Mouse (Mus musculus) midbrain, postnatal 0 days (tissue): Measurements from ENCODE around the gene Gm14444. TPM values are rescaled to one million over a fixed set of nuclear protein-coding genes. Genes with fewer than 3 reads are reported as not detected.
"Not testable (repeated sequence)": the region's sequence is repeated elsewhere in the genome, so short reads cannot be mapped to it uniquely, and the experiment has no call there.

Source experiments
- ATAC-seq: fragments of 200-750 bp; cut with Nextera tagmentation; 2 replicates; pipeline ENCODE4 v1.8.0; 2017; ENCODE audit warnings: moderate number of reproducible peaks, mild to moderate bottlenecking, moderate TSS enrichment, moderate library complexity; ENCODE audit not compliant: low FRiP score
- DNase-seq: peaks from one replicate; pipeline ENCODE4 v3.0.0-alpha.2; 2015; ENCODE audit warnings: low spot score
- H3K27ac ChIP-seq: fragments of 300-500 bp; sonication (generic); 2 replicates; pipeline ENCODE4 v1.5.1; 2014; ENCODE audit warnings: low read depth, mild to moderate bottlenecking, low read length, mixed read lengths
- H3K27me3 ChIP-seq: fragments of 300-500 bp; sonication (generic); 2 replicates; pipeline ENCODE4 v1.6.1; 2014; ENCODE audit warnings: low read length, control low read depth, mixed read lengths; ENCODE audit not compliant: insufficient read depth
- H3K36me3 ChIP-seq: fragments of 300-500 bp; sonication (generic); 2 replicates; pipeline ENCODE4 v1.6.1; 2014; ENCODE audit warnings: low read length, control low read depth, mixed read lengths; ENCODE audit not compliant: insufficient read depth
- H3K4me1 ChIP-seq: fragments of 300-500 bp; sonication (generic); 2 replicates; pipeline ENCODE4 v1.6.1; 2014; ENCODE audit warnings: mild to moderate bottlenecking, control low read depth, antibody characterized with exemption, low read length, mixed read lengths; ENCODE audit not compliant: insufficient read depth
- H3K4me2 ChIP-seq: fragments of 300-500 bp; sonication (generic); 2 replicates; pipeline ENCODE4 v1.6.1; 2014; ENCODE audit warnings: low read depth, mild to moderate bottlenecking, low read length, mixed read lengths; ENCODE audit not compliant: poor library complexity, severe bottlenecking
- H3K4me3 ChIP-seq: fragments of 300-500 bp; sonication (generic); 2 replicates; pipeline ENCODE4 v1.5.1; 2014; ENCODE audit warnings: low read depth, mild to moderate bottlenecking, low read length, moderate library complexity
- H3K9ac ChIP-seq: fragments of 300-500 bp; sonication (generic); replicated peaks from 2 replicates; pipeline ENCODE4 v1.6.1; 2014; ENCODE audit warnings: mild to moderate bottlenecking, low read length, moderate library complexity, mixed read lengths; ENCODE audit not compliant: poor library complexity, severe bottlenecking
- H3K9me3 ChIP-seq: fragments of 300-500 bp; sonication (generic); 2 replicates; pipeline ENCODE4 v1.6.1; 2016; ENCODE audit warnings: low read length, control low read depth
- WGBS: fragments of 180-500 bp; shearing (Covaris S2); extraction: QIAGEN DNeasy Blood & Tissue Kit; methylation state at CpG from one replicate; pipeline ENCODE4 v1.1.7; 2014; 5-methylcytosine and 5-hydroxymethylcytosine counted together
- polyA plus RNA-seq: library from polyadenylated mRNA; unstranded; fragments of >200 nt; fragmentation: Nextera tagmentation; extraction: Ambion mirVana; gene quantifications from 2 replicates; pipeline ENCODE4 v1.2.1, GENCODE M21; 2015
- total RNA-seq: library from RNA; depleted of rRNA; stranded (reverse); fragments of >200 nt; gene quantifications from 2 replicates; pipeline ENCODE4 v1.2.3, GENCODE M21; 2014; rRNA removed

Gene Gm14444
- total RNA-seq, result not detected in 2 replicates
- 0.52 TPM in 1 of 2 replicates, not detected in the other for polyA plus RNA-seq

DNA sequence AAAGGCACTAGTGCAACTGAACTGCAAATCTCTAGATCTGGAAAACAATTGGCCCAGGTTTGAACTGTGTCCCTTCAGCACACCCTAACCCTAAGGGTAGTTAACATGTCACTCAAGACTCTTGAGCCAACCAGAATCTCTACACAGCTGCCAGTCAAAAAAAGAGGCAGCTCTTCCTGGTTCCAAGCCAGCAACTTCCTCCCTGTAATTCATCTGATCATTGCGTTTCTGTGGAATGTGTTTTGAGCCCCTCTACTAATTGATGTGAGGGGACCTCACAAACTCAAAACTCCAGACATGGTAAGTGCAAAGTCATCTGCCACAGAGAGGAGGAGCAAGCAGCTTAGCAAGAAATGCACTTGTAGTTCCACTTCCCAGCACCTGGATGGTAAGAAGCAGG, at the start of gene Gm14444:
Gene Gm14444 (plus strand): TSS at position 220 of the 400 bp plus-strand sequence.
- not testable (repeated sequence) for H3K9ac ChIP-seq, H3K4me2 ChIP-seq, H3K36me3 ChIP-seq, H3K9me3 ChIP-seq, DNase-seq, H3K4me1 ChIP-seq, H3K27ac ChIP-seq, ATAC-seq, H3K4me3 ChIP-seq, H3K27me3 ChIP-seq
- WGBS, result 68% methylated on average over 1 of the region's 1 CpGs

DNA sequence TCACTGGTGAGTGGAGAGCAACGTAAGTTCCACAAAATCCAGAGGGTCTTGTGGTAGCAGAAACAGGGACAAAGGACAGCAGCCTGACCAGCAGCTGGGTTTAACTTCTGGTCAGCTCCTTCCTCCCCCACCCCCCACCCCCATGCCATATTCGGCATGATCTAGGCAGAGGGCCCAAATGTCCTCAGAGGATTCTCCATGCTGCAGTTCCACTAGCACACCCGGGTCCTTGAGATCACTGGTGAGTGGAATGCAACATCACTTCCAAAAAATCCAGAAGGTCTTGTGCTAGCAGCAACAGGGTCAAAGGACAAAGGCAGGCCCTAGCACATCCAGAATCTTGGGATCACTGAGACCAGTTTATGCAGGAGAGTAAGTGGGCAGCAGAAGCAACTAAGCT, 44.6 kb upstream of the Gm14444 start:
- H3K36me3 ChIP-seq, H3K9ac ChIP-seq, H3K4me3 ChIP-seq, DNase-seq, H3K9me3 ChIP-seq, ATAC-seq, H3K4me1 ChIP-seq, H3K4me2 ChIP-seq, H3K27me3 ChIP-seq, H3K27ac ChIP-seq: not testable (repeated sequence)
- WGBS, result 82% methylated on average over 3 of the region's 3 CpGs

DNA sequence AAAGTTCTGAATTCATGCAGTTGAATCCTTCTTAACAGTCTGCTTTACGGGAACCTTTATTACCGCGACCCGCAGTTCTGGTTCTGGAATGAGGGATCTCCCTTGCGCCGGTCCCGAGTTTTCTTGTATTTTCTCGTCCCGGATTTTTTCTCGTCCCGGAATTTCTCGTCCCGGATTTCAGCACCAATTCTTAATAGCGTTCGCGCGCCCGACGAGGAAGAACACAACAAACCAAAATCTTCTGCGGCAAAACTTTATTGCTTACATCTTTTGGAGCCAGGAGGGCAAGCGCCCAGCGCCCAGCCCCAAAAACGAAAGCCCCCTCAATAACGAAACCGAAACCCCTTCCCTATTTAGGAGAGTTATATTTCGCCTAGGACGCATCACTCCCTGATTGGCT, 34.2 kb downstream of the Gm14444 start:
- not testable (repeated sequence) for H3K9me3 ChIP-seq, DNase-seq, H3K4me3 ChIP-seq, H3K27ac ChIP-seq, H3K27me3 ChIP-seq, H3K36me3 ChIP-seq, H3K4me1 ChIP-seq, ATAC-seq, H3K4me2 ChIP-seq, H3K9ac ChIP-seq
- 98% methylated on average over 21 of the region's 27 CpGs for WGBS

DNA sequence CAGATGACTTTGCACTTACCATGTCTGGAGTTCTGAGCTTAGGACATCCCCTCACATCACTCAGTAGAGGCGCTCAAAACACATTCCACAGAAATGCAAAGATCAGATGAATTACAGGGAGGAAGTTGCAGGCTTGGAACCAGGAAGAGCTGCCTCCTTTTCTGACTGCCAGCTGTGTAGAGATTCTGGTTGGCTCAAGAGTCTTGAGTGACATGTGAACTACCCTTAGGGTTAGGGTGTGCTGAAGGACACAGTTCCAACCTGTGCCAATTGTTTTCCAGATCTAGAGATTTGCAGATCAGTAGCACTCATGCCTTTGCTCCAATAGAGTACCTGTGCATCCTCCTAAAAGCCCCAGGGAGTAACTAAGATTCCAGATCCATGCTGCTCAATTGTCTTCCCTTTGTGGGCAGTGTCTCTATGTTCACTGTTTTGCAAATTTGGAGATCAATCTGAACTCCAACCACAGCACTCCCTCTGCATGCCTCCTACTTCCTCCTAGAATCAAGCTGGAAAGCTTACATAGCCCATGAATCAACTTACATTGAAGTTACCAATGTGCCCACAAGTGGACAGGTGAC, 57.7 kb downstream of the Gm14444 start, which contains the start of gene Gm14393:
Gene Gm14393 (minus strand): TSS at position 101 of the 581 bp plus-strand sequence.
- not testable (repeated sequence) for H3K36me3 ChIP-seq, H3K4me2 ChIP-seq, H3K27me3 ChIP-seq, DNase-seq, H3K27ac ChIP-seq, ATAC-seq, H3K9ac ChIP-seq, H3K4me1 ChIP-seq, H3K4me3 ChIP-seq, H3K9me3 ChIP-seq
- WGBS, result 68% methylated on average over 1 of the region's 1 CpGs

Other genes with a start within 250 kb of the Gm14444 start
- 5.4 and 6.0 TPM in 2 replicates for gene Edn3, start 249.6 kb upstream of the Gm14444 start, total RNA-seq
- gene Edn3, start 249.6 kb upstream of the Gm14444 start, polyA plus RNA-seq, result 6.1 and 8.3 TPM in 2 replicates
- 1.5 TPM in 1 of 2 replicates, not detected in the other for gene Gm14393, start 57.5 kb downstream of the Gm14444 start, total RNA-seq
- 1.4 TPM in 1 of 2 replicates, not detected in the other for gene Gm14393, start 57.5 kb downstream of the Gm14444 start, polyA plus RNA-seq
- gene Gm14399, start 131.8 kb downstream of the Gm14444 start, total RNA-seq, result 8.1 and 9.0 TPM in 2 replicates
- gene Gm14399, start 131.8 kb downstream of the Gm14444 start, polyA plus RNA-seq, result 4.6 and 5.5 TPM in 2 replicates
- gene Gm14443, start 165.6 kb downstream of the Gm14444 start, total RNA-seq, result 1.2 and 1.9 TPM in 2 replicates
- 0.66 and 0.93 TPM in 2 replicates for gene Gm14443, start 165.6 kb downstream of the Gm14444 start, polyA plus RNA-seq
- gene Gm14391, start 196.7 kb downstream of the Gm14444 start, total RNA-seq, result 11.1 and 16.6 TPM in 2 replicates
- 6.1 and 11.7 TPM in 2 replicates for gene Gm14391, start 196.7 kb downstream of the Gm14444 start, polyA plus RNA-seq